Mouse (Mus musculus) T-helper 2 cell (primary cell): ENCODE results near the gene Ceacam14.

Source experiments
- in situ Hi-C: fragments of 300-600 bp; cut with MboI, MseI; formaldehyde crosslinking; loops from one replicate; pipeline ENCODE4 v1.15.1; 2025; ENCODE audit warnings: high pct_unique_total_duplicates

The Ceacam14 gene

GRCm38 (mm10) chr7:17812333-17812732, at the start of gene Ceacam14:
TSS of gene Ceacam14 (plus strand) at chr7:17812633.
- in situ Hi-C loops = no loop called here
